Mouse (Mus musculus) midbrain, embryonic 15.5 days (tissue): ENCODE measurements around the gene Myo1f. TPM values are rescaled to one million over a fixed set of nuclear protein-coding genes. Genes with fewer than 3 reads are reported as not detected.
"Not testable (repeated sequence)": the region's sequence is repeated elsewhere in the genome, so short reads cannot be mapped to it uniquely, and the experiment has no call there.

Source experiments
- ATAC-seq: fragments of 200-750 bp; cut with Nextera tagmentation; replicated peaks from 2 replicates; pipeline ENCODE4 v1.8.0; 2017; ENCODE audit warnings: moderate TSS enrichment
- H3K27ac ChIP-seq: fragments of 300-500 bp; sonication (generic); 2 replicates; pipeline ENCODE4 v1.5.1; 2015; ENCODE audit warnings: mild to moderate bottlenecking, inconsistent platforms
- H3K27me3 ChIP-seq: fragments of 300-500 bp; sonication (generic); replicated peaks from 2 replicates; pipeline ENCODE4 v1.6.1; 2015; ENCODE audit warnings: inconsistent platforms
- H3K36me3 ChIP-seq: fragments of 300-500 bp; sonication (generic); replicated peaks from 2 replicates; pipeline ENCODE4 v1.6.1; 2015; ENCODE audit warnings: inconsistent platforms
- H3K4me1 ChIP-seq: fragments of 300-500 bp; sonication (generic); 2 replicates; pipeline ENCODE4 v1.6.1; 2015; ENCODE audit warnings: inconsistent platforms
- H3K4me2 ChIP-seq: fragments of 300-500 bp; sonication (generic); 2 replicates; pipeline ENCODE4 v1.6.1; 2015; ENCODE audit warnings: inconsistent platforms, mild to moderate bottlenecking, moderate library complexity
- H3K4me3 ChIP-seq: fragments of 300-500 bp; sonication (generic); 2 replicates; pipeline ENCODE4 v1.5.1; 2015; ENCODE audit warnings: mild to moderate bottlenecking, inconsistent platforms
- H3K9ac ChIP-seq: fragments of 300-500 bp; sonication (generic); 2 replicates; pipeline ENCODE4 v1.6.1; 2015; ENCODE audit warnings: mild to moderate bottlenecking, inconsistent platforms
- H3K9me3 ChIP-seq: fragments of 300-500 bp; sonication (generic); 2 replicates; pipeline ENCODE4 v1.6.1; 2016; ENCODE audit warnings: inconsistent platforms
- WGBS: fragments of 180-500 bp; shearing (Covaris S2); methylation state at CpG from one replicate; pipeline ENCODE4 v1.1.7; 2015; ENCODE audit warnings: mixed read lengths; 5-methylcytosine and 5-hydroxymethylcytosine counted together
- polyA plus RNA-seq: library from polyadenylated mRNA; unstranded; fragments of >200 nt; fragmentation: Nextera tagmentation; extraction: Ambion mirVana; gene quantifications from 2 replicates; pipeline ENCODE4 v1.2.1, GENCODE M21; 2015

The Myo1f gene
- polyA plus RNA-seq, 1 experiment from 2014 or later = 1.5 TPM

DNA sequence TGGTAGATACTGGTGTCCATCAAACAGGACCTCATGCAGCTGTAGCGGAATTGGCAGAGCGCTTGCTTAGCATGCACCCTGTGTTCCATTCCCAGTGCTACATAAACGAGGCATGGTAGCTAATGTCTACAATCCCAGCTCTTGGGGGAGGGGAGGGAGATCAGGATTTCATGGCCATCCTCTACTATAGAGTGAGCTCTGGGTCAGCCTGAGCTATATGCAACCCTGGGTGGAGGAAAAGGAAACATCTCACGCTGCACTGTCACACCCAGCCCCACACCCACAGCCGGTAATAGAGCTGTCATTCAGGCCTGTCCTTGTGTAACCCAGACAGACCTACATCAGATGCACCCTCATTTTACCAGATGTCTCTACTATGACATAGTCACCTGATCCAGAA, 43.0 kb downstream of the Myo1f start:
- WGBS = 92% methylated on average over 5 of the region's 5 CpGs
- Histone ChIP-seq H3K27me3 (no peaks in the 10 kb centered on the region), H3K36me3 (no peaks in the 10 kb centered on the region), H3K4me3 (no peak overlapping the region), H3K27ac (no peak overlapping the region), H3K9me3 (no peaks in the 10 kb centered on the region), H3K4me2 (no peak overlapping the region), H3K4me1 (no peaks in the 10 kb centered on the region), H3K9ac (no peak overlapping the region)
- ATAC-seq = no peak

DNA sequence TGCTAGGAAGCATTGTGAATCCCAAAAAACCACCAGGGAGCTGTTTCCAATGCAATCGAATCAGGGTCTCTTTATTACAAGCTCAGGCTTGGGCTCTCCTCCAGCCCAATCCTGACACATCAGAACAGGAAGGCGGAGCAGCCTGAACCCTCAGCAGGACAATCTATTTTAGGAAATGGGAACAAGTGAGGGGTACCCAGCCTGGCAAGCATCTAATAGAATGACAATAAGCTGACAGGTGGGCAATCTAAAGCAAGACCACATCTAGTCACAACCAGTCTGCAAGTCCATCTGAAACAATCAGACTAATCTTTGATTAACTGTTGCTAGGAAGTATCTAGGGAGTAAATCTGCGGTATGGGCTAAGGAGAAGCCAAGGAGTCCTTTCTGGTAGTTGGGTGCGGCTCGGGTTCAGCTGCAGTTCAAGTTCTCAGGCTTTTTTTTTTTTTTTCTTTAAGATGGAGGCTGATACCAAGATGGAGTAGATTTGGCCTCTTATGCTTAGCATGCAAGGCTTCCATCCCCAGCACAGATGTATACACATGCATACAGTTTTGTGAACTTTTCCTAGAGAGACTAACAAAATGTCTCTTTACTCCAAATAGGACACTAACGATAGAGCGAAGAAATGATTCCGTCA, 44.4 kb downstream of the Myo1f start:
- H3K36me3 ChIP-seq = no peaks in the 10 kb centered on the region
- ATAC-seq = no peak
- WGBS = 90% methylated on average over 8 of the region's 8 CpGs

DNA sequence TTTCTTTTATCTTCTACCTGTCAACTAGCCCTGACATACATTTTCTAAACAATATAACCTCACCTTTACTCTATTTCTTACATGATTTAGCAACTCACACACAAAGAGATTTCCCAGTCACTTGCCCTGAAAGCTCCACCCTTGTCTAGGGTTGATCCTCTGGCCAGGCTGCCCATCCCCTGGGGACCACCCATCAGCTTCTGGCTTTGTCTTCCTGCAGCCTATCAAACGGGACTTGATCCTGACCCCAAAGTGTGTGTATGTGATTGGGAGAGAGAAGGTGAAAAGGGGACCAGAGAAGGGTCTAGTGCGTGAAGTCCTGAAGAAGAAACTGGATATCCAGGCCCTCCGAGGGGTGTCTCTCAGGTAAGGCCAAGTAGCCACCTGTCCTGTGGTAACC, 45.3 kb downstream of the Myo1f start:
- Histone ChIP-seq H3K4me2 (no peak overlapping the region), H3K27ac (no peak overlapping the region), H3K27me3 (no peaks in the 10 kb centered on the region), H3K4me1 (no peaks in the 10 kb centered on the region), H3K36me3 (no peaks in the 10 kb centered on the region), H3K9me3 (no peaks in the 10 kb centered on the region), H3K4me3 (no peak overlapping the region), H3K9ac (no peak overlapping the region)
- ATAC-seq = no peak
- 84% methylated on average over 3 of the region's 3 CpGs for WGBS

More for the DNA sequence above, 44.4 kb downstream of the Myo1f start:
- Histone ChIP-seq H3K4me1 (no peaks in the 10 kb centered on the region), H3K9me3 (no peaks in the 10 kb centered on the region), H3K4me3 (no peak overlapping the region), H3K27ac (no peak overlapping the region), H3K27me3 (no peaks in the 10 kb centered on the region), H3K9ac (no peak overlapping the region), H3K4me2 (no peak overlapping the region)

DNA sequence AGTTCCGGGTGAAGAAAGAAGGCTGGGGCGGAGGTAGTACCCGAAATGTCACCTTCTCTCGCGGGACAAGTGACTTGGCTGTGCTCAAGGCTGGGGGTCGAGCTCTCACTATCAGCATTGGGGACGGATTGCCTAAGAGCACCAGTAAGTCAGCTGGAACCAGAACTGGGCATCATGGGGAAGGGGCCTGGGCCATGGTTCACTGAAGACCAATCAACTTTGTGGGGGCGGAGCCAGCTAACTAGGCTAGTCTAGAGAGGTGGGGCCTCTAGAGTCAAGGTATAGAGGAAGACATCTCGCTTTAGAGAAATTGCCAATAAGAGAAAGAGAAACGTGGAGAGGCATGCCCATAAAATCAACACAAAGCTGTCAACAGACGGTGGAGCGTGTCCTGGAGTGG, 46.4 kb downstream of the Myo1f start:
- no peaks in the 10 kb centered on the region for H3K36me3 ChIP-seq
- ATAC-seq = no peak
- no peak overlapping the region for H3K4me3 ChIP-seq
- H3K4me1 ChIP-seq = no peaks in the 10 kb centered on the region
- WGBS = 86% methylated on average over 12 of the region's 12 CpGs
- no peaks in the 10 kb centered on the region for H3K27me3 ChIP-seq
- H3K4me2 ChIP-seq = no peak overlapping the region
- H3K9me3 ChIP-seq = no peaks in the 10 kb centered on the region
- H3K9ac ChIP-seq = no peak overlapping the region
- H3K27ac ChIP-seq = no peak overlapping the region

DNA sequence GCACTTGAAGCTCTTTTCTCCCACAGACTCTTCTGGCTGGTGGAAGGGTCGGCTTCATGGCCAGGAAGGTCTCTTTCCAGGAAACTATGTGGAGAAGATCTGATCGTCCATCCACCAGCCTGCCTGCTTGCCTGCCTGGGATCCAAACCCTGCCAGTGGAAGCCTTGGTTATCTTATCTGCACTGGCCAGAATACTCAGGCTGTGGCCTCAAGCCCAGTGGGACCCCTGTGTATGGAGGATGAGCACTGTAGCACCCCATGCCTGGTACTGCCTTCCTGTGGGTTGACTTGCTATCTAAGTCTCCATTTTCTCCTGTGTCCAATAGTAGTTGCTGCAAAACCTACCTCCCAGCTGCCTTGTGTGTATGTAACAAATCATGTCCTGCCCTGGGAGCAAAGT, 51.8 kb downstream of the Myo1f start:
- Histone ChIP-seq H3K36me3 (no peaks in the 10 kb centered on the region), H3K4me2 (no peak overlapping the region), H3K27me3 (no peaks in the 10 kb centered on the region), H3K9ac (no peak overlapping the region), H3K9me3 (no peaks in the 10 kb centered on the region), H3K4me1 (no peaks in the 10 kb centered on the region), H3K27ac (no peak overlapping the region), H3K4me3 (no peak overlapping the region)
- WGBS = 91% methylated on average over 2 of the region's 2 CpGs
- ATAC-seq = no peak

DNA sequence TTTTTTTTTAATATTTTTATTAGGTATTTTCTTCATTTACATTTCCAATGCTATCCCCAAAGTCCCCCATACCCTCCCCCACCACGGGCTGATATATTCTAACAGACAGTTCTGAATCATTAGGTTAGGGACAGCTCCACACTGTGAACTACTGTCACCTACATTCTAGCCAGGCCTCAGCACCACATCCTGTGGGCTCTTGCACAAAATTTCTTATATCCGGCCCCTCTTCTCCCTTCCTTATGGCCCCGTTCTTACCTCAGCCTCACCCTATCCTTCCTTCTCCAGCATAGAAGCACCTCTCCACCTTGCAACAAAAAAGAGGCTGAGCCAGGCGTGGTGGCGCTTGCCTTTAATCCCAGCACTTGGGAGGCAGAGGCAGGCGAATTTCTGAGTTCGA, 55.0 kb downstream of the Myo1f start:
- WGBS = 83% methylated on average over 7 of the region's 7 CpGs
- Histone ChIP-seq H3K9me3 (no peaks in the 10 kb centered on the region), H3K4me1 (no peaks in the 10 kb centered on the region), H3K9ac (no peak overlapping the region), H3K36me3 (no peaks in the 10 kb centered on the region), H3K27ac (no peak overlapping the region), H3K4me3 (no peak overlapping the region), H3K27me3 (no peaks in the 10 kb centered on the region), H3K4me2 (no peak overlapping the region)
- no peak for ATAC-seq

DNA sequence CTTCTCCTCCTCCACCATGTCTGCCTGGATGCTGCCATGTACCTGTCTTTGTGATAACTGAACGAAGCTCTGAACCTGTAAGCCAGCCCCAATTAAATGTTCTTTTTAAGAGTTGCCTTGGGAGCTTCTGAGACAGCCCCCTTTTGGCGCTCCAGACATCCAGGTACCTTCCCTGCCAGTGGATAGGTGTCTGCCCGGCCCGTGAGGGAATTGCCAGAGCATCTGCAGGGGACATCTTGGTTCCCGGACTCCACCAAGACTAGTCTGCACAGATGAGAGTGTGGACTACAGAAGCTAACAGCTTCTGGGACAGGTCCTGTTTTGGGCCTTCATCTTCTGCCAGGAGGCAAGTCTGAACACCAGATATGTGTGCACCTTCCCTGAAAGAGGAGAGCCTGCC, 58.2 kb downstream of the Myo1f start:
- not testable (repeated sequence) for H3K36me3 ChIP-seq, H3K27ac ChIP-seq, H3K9me3 ChIP-seq, H3K9ac ChIP-seq, ATAC-seq, H3K4me3 ChIP-seq, H3K4me2 ChIP-seq, H3K4me1 ChIP-seq, H3K27me3 ChIP-seq
- WGBS = 86% methylated on average over 5 of the region's 5 CpGs

DNA sequence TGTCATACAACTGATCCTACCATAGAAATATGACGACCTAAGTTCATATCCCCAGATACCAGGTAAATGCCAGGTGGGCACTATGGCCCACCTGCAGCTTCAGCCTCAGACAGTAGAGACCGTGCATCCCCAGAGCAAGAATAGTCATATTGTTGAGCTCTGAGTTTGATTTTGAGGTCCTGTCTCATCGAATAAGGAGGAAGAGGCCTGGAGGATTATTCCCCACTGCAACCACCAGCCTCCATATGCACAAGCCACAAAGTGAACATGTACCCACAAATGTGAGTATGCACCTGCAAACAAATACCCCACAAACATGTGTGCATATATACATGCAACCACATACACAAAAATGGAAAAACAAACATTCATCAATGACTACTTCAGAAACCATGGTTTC, 71.8 kb downstream of the Myo1f start:
- Histone ChIP-seq H3K27ac (no peak overlapping the region), H3K4me1 (peaks cover 30% of the 10 kb centered on the region), H3K4me2 (no peak overlapping the region), H3K9me3 (no peaks in the 10 kb centered on the region), H3K36me3 (no peaks in the 10 kb centered on the region), H3K9ac (no peak overlapping the region), H3K27me3 (no peaks in the 10 kb centered on the region), H3K4me3 (no peak overlapping the region)
- 91% methylated on average over 3 of the region's 3 CpGs for WGBS
- ATAC-seq = no peak

DNA sequence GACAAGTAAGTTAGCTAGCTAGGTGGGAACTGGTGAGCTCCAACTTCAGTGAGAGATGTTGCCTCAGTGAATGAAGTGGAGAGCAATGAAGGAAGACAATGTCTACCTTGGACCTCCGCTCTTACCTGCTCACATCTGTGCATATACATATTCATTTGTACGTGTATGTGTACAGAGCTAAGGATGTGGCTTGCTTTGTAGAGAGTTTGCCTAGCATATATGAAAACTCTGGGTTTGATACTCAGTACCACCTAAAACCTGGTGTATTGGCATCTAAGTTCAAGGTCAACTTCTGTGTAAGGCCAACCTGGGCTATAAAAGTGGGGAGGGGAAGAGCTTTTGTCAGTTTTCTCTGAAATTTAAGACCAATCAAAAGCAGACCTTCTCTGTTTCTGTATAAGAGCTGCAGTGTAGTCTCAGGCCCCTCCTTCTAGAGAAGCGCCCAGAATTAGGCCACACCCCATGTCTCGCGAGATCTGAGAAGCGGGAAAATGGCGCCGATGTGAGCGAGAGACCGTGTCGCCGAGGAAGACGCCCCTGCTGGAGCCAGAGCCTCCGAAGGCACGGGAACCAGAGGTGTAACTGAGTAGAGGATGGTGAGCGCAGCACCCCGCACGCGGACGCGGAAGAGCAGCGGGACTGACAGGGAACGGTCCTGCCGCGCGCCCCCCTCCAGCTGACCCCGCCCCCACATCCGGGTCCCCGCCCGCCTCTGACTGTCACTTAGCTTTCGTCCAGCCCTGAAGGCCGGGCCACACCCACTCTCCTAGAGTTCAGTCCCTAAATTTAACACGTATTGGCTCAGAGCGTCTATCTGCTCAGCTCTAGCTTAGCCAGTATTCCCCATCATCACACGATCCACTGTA, 73.3 kb downstream of the Myo1f start, which contains the start of gene Zfp414:
TSS of gene Zfp414 (plus strand) at position 470 of the 866 bp plus-strand sequence.
- H3K27me3 ChIP-seq = no peaks in the 10 kb centered on the region
- peak within 1 kb of the TSS; percentile 97 for H3K27ac ChIP-seq
- H3K9me3 ChIP-seq = no peaks in the 10 kb centered on the region
- H3K36me3 ChIP-seq = no peaks in the 10 kb centered on the region
- peaks cover 30% of the 10 kb centered on the region for H3K4me1 ChIP-seq
- peak within 1 kb of the TSS; percentile 64 for H3K4me3 ChIP-seq
- H3K4me2 ChIP-seq = peak within 1 kb of the TSS; percentile 56
- ATAC-seq = peak; percentile 96
- WGBS = 3% methylated on average over 35 of the region's 35 CpGs
- H3K9ac ChIP-seq = peak within 1 kb of the TSS; percentile 75

DNA sequence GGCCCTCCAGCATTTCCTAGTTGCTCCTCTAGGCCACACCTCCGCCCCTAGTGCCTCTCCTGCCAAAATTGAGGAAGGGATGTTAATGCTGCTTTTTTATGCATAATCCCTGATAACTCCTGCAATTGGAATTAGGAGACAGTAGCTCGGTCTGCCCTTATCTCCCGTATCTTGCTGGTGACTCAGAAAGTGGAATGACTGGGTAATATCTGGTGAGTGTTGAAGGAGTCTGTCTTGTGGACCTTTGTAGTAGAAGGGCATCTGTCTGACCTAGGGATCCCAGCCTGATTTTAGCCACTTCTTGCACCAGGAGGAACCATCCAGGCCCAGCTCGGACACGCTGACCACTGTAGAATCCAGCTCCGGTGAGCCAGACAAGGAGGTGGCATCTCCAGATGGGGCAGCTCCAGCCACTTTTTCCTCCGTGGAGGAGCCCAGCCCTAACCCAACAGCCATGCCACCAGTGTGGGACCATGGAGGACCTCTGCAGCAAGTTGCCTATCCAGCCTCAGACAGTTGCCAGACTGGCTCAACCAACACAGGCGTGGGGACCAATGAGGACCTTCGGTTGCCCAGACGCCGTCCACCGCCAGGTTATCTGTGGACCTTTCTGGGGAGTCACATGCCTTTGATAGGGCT, 74.1 kb downstream of the Myo1f start:
- Histone ChIP-seq H3K4me3 (peak overlapping the region; percentile 64), H3K36me3 (no peaks in the 10 kb centered on the region), H3K27me3 (no peaks in the 10 kb centered on the region), H3K4me2 (peak overlapping the region; percentile 56), H3K27ac (peak overlapping the region; percentile 97), H3K9ac (peak overlapping the region; percentile 75), H3K9me3 (no peaks in the 10 kb centered on the region), H3K4me1 (peaks cover 30% of the 10 kb centered on the region)
- 72% methylated on average over 12 of the region's 12 CpGs for WGBS
- ATAC-seq = peak; percentile 29

DNA sequence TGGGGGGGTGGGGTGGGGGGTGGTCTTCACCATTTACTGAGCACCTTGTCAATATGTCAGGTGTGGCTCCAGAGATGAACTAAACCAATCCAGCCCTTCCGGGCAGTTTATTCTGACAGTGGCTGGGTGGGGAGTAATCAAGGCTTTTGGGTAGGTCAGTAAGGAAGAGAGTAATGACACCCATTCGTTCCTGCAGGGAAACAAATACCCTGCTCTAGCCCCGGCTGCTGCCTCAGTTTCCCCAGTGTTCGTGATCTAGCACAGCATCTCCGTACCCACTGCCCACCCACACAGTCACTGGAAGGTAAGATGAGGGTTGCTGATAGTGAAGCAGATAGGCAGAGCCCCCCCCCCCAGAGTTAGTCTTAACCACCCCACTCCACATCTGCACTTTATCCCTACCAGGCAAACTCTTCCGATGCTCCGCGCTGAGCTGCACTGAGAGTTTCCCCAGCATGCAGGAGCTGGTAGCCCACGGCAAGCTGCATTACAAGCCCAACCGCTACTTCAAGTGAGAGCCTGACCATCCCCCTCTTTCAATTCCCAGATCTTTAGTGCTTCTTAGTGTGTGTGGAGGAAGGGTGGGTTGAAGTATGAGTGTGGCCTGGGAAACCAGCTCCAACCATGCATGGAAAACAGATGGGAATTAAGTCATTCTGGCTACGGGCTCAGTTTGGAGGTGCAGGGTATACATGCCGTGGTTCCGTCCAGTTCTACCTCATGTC, 74.8 kb downstream of the Myo1f start:
- ATAC-seq = no peak
- H3K4me1 ChIP-seq = peaks cover 30% of the 10 kb centered on the region
- no peaks in the 10 kb centered on the region for H3K27me3 ChIP-seq
- WGBS = 86% methylated on average over 13 of the region's 13 CpGs
- no peak overlapping the region for H3K27ac ChIP-seq
- no peaks in the 10 kb centered on the region for H3K36me3 ChIP-seq
- H3K9ac ChIP-seq = no peak overlapping the region
- H3K4me3 ChIP-seq = no peak overlapping the region
- no peaks in the 10 kb centered on the region for H3K9me3 ChIP-seq
- peak overlapping the region; percentile 56; the same call in 1 of the 2 replicates for H3K4me2 ChIP-seq

DNA sequence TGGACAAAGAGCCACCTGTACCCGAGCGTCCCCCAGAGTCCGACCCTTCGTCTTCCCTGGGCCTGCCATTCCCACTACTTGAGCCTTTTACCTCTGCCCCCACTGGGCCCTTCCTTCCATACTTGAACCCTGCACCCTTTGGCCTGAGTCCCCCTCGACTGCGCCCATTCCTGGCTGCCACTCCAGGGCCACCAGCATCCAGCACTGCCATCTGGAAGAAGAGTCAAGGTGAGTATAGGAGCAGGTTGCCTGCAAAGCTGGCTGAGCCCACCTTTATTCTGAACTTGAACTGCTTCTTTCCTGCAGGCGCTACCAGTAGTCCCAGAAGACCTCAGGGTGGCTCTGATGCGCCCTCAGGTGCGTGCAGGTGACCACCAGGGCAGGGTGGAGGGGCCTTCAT, 75.7 kb downstream of the Myo1f start:
- 98% methylated on average over 9 of the region's 9 CpGs for WGBS
- H3K9me3 ChIP-seq = no peaks in the 10 kb centered on the region
- no peak for ATAC-seq
- H3K27me3 ChIP-seq = no peaks in the 10 kb centered on the region
- no peak overlapping the region for H3K4me2 ChIP-seq
- no peaks in the 10 kb centered on the region for H3K36me3 ChIP-seq
- H3K9ac ChIP-seq = no peak overlapping the region
- no peak overlapping the region for H3K27ac ChIP-seq
- peaks cover 30% of the 10 kb centered on the region for H3K4me1 ChIP-seq
- H3K4me3 ChIP-seq = no peak overlapping the region
